Mouse (Mus musculus) left cerebral cortex, adult 18-20 months (tissue): ENCODE results near the gene Hivep3. TPM values are rescaled to one million over a fixed set of nuclear protein-coding genes. Genes with fewer than 3 reads are reported as not detected.

Experiments
- DNase-seq, 2 experiments: peaks; one replicate each; pipeline ENCODE4 v3.0.0; 2021 to 2022; ENCODE audit warnings: low spot score in 2 of 2, mixed read lengths in 1 of 2
- total RNA-seq, 2 experiments: library from RNA; stranded (reverse); gene quantifications; 2 replicates each; pipeline ENCODE4 v1.2.3; 2021

Hivep3 gene
- total RNA-seq, 2 experiments from 2014 or later, result 56.0 to 56.9 TPM

DNA sequence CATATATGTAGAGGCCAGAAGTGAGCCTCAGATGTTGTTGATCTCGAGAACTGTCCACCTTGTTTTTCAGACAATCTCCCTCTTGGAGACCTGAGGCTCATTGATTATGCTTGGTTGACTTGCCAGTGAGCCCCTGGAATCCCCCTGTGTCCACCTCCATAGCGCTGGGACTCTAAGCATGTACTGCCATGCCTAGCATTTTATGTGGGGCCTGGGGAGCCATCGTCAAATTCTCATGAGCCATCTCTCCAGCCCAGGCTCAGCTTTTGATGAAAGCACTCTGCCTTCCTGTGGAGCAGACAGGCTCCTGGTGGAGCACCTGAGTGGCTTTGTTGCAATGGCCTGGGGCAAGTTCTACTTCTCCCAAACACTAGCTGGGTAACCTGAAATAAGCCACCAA, 316.3 kb downstream of the Hivep3 start:
- no peak for DNase-seq

DNA sequence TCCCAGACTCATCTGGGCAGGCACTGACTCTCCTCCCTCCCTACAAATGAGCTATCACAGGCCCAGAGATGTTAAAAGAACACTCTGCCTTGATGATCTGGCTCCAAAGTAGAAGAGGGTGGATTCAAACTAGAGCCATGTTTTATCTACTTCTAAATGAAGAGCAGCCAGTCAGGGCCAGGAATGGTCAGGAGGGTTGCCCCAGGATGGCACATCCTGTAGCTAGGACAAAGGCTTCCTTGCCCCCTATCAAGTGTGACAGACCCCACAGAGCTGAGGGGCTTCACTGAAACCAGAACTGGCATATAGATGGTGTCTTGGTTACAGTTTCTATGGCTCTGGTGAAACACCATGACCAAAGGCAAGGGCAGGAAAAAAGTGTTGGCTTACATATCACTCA, 318.9 kb downstream of the Hivep3 start:
- DNase-seq, result no peak

DNA sequence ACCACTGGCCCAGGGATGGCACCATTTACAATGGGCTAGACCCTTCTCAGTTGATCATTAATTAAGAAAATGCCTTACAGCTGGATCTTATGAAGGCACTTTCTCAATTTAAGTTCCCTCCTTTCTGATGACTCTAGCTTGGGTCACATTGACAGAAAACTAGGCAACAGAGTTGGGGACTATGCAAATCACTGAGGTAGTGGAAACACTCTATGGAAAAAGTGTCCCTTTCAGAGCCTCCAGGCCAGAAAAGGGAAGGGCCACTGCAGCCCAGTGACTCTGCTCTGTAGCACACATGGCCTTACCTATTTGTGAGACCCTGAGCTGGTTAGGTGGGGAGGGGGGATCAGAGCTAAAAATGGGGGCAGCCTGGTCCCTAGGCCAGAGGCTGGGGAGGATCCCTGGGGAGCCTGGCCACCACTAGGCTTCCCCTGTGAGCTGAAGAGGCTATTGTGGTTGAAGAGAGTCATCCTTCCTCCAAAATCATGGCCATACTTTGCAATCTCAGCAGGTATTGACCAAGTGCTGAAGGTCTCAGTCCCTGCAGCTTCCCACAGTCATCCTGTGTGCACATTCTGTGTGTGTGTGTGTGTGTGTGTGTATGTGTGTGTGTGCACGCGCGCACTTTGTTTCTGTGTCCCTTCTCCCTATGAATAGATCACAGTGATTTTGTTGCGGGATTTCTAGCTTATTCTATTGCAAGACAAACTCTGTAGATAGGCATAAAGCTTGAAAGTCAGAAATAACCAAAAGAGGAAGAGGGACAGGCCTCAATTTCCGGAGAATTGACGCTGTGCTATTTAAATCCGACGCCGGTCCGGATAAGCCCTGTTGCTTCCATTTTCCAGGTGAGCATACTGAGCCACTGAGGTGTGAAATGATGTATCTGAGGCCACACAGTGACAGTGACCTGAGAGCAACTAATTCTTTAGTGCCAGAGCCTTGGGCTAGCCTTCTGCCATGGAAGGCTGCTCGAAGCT, 319.7 kb downstream of the Hivep3 start:
- DNase-seq, result no peak

DNA sequence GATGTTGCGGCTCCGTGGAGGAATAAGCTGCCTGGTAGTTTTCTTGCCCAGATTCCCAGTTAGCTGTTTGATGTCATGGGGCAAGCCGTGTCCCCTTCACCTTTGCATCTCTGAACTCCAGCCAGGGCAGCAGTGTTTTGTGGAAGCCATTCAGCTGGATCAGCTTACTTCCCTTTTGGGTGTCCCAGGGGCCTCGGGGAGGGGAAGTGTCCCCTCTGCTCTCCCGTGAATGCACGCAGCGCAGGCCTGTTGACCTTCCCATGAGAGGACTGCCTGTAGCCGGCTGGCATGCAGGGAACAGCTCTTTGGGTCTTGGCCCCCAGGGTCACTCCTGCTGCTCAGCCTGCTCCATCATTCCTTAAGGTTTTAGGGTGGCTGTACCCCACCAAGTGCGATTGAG, 320.6 kb downstream of the Hivep3 start:
- DNase-seq, result no peak

DNA sequence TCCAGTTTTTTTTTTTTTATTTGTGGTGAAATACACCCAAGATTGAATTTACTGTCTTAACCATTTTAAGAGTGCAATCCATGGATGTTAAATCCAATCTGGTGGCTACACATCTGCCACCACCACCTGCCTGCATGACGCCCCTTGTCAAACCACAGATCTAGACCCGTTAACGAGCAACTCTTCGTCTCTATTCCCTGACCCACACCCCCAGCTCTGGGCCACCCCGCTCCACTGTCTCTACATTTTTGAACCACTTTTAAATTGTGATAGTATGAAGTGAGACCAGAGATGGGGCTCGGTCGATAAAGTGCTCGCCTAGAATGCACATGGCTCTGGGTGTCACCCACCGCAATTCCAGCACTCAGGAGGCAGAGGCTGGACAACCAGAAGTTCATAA, 322.9 kb downstream of the Hivep3 start:
- DNase-seq, result no peak

DNA sequence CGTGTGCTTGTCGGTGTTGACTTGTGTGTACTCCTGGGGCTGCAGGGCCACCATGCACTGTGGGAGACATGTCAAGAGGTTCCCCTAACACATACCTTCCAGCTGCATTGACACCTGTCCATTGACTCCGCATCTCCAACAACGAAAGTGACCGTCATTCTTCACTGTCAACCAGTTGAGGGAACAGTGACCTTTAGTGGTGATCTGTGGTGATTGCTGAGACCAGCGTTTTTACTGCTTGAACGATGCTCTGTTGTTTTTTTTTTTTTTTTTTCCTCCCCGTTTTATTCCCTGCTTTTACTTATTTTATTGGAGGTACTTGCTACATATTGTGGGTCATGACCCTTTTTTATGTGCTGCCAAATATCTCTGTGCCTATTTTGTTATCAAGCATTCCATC, 323.9 kb downstream of the Hivep3 start:
- no peak for DNase-seq

DNA sequence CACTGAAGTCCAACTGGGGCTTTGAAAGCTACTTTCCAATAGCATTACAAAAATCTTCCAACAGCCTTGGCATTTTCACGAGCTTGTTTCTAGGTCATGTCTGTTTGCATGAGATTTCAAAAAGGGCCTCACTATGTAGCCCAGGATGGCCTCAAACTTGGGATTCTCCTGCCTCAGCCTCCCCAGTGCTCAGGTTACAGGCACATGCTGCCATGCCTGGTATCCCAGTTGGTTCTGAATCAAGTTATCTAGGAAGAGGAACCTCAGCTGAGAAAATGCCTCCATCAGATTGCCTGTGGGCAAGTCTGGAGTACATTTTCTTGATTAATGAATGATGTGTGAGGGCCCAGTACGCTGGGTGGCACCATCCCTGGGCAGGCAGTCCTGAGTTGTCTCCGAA, 324.6 kb downstream of the Hivep3 start:
- no peak for DNase-seq

DNA sequence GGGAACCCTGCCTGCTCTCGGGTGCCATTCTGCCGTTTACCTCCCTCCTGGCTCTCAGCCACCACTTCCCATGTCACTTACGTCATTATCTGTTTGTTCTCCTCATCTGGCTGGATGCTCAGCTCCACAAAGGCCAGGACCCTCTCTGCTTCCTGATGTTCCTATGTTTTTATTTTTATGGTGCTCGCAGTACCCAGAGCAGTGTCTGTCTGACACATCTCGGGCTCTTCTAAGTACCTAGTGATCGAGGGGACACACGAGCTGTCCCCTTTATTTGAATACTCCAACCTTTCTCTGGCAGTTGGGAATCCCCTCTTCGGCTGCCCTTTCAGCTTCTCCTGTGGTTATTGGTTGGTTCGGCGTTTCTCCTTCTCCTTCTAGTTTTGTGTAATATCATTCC, 325.2 kb downstream of the Hivep3 start:
- no peak for DNase-seq

DNA sequence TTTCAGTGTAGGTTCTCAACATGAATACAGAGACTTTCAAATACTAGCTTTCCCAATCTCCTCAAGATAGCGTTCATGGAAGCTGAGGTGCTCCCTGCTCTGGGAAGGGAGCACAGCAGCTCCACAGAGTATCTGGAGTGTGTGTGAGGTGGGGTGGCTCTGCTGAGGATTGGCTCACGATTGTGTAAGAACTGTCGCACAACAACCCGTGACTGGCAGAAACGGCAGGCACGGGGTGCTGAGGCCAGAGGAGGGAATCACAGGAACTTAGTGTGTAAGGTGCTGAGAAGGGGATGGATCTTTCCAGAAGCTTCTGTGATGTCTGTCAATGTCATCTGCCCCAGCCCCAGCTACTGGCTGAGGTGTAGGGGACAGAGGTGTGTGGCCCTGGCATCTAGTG, 328.1 kb downstream of the Hivep3 start:
- DNase-seq, result no peak

DNA sequence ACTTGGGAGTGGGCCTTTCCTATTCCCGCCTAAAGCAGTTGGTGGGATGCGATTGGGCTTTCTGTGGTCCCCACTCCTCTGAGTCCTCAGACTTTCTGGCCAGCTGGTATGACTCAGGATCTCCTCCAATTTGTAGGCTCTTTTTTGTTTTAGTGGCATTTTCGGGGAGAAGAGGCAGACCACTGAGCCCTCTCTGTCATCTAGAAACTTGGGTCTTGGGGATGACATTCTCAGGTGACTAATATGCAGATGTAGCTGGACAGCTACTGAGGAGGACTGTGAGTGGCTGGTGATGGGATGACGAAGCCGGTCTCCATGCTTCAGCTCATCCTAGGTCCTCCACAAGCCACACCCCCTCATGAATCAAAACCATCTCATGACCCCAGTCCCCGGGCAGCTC, 328.6 kb downstream of the Hivep3 start:
- DNase-seq, result no peak

DNA sequence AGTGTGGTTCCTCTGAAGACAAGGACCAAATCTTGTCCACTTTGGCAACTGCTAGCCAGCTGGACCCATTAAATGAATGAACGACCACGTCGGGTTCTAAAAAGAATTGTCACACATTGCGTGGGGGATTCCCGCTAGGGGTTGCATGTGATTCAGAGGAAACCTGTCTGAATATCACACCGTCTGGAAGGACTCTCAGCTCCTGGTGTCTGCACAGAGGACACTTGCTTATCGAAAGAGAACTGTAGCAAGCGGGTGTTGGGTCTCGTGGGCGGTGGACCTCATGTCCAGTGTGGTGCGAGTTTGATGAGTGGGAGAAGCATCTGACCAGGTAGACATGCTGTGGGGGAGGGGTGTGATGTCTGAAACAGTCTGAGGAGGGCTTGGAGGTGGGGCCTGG, 329.2 kb downstream of the Hivep3 start:
- no peak for DNase-seq

DNA sequence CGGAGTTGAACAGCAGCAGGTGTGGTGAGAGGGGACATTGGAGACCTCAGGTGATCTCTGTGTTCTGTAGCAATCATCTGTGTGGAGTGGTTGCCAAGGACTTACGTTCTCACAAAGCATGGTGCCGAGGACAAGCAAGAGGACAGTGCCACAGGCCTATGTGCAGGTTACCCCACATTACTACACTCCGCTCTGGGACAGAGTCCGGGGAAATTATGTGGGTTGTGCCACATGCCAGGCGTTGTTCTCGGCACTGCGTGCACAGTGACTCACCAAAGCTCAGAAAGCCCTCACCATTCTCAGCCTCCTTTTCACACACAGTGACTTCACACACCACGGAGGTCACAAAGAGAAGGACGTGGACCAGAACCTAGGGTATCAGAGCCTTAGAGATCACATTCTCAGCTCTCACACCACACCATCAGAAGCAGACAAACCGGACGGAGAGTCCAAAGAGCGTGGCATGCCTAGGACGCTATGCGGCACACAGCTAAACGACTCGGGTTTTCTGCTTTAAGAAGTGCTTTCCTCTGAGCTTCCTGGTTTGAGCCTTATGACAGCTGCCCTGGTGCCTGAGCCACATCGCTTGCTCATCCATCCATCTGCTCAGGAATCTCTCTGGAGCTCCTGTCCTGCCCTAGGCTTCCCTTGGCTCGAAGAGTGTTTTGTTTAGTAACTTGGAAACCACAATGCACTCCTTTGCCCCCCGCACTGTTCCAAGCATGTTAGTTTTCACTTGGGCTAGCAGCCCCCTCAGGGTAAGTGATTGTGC, 330.0 kb downstream of the Hivep3 start:
- DNase-seq, result peak; percentile 38 to 43

DNA sequence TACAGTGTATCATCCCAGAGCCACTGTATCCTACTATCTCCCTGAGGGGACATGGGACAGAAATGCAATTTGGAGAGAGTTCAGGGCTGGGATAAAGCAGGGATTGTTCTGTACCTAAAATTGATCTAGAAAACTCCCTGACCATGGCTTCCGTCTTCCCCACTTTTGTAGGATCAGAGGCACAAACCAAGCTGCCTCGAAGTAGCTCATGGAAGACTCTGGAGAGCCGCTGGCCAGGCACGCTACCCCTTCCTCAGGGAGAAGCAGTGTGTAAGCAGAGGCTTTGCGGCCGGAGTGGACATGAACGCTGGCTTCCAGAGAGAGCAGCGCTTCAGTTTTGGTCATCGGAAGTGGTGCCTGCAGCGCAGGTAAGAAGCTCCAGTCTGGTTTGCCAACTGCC, 331.1 kb downstream of the Hivep3 start, which contains the start of gene AL607142.1:
TSS of gene AL607142.1 (plus strand) at position 301 of the 400 bp plus-strand sequence.
- DNase-seq, result no peak

DNA sequence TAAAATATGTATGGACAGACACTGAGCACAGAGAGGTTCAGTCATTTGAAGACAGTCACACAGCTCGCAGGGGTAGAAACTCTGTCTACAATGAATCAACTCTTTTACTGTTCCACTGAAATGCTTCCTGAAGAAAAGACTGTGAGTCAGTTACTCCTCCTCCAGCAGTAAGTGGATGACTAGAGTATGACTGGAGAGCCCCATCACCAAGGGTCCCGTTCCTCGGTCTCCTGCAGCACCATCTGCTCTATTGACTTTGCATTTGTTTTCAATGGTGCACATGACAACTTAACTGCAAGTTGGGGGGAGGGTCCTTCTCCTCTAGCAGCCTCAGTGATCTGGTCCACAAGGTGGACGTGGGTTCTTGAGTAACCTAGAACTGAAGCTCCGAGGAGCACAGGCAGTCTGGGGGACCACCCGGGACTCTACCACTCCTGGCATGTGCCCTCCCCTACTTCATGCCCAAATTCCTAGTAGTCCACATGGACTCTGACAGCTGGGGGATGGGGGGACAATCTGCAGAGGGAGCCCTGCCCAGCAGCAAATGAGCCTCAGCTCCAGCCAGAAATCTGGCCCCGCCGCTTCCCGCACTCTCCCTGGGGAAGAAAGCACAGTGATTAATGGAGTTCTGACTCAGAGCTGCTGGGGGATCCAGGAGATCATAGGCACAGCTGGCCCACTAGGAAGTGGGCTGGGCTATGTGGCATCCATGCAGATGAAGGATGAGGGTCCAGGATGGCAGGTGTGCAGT, 333.4 kb downstream of the Hivep3 start:
- no peak for DNase-seq

DNA sequence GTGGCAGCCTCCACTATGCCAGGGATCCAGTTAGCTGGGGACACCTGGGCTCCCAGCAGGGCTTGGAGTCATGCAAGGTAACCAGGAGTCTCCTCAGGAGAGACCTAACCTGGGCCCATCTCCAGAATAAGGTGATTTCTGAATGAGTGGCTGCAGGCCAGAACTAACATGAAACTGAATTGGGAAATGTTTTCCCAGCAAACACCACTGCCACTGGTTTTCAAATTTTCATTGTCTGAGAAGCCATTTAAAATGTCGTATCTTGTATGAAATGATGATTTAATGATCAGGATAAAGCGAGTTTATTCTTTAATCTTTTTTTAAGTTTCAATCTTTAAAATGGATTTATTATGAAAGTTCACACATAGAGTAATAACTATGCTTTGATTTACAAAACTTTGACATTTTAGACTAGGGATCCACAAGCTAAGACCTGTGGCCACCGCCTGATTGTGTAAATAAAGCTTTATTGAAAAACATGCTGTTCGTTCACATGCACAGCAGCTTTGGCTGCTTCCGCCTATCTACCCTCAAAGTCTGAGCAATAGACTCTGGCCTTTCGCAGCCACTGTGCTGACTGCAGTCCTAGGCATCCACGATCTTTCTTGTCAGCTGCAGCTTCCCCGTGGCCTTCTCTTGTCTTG, 334.1 kb downstream of the Hivep3 start:
- DNase-seq, result no peak

DNA sequence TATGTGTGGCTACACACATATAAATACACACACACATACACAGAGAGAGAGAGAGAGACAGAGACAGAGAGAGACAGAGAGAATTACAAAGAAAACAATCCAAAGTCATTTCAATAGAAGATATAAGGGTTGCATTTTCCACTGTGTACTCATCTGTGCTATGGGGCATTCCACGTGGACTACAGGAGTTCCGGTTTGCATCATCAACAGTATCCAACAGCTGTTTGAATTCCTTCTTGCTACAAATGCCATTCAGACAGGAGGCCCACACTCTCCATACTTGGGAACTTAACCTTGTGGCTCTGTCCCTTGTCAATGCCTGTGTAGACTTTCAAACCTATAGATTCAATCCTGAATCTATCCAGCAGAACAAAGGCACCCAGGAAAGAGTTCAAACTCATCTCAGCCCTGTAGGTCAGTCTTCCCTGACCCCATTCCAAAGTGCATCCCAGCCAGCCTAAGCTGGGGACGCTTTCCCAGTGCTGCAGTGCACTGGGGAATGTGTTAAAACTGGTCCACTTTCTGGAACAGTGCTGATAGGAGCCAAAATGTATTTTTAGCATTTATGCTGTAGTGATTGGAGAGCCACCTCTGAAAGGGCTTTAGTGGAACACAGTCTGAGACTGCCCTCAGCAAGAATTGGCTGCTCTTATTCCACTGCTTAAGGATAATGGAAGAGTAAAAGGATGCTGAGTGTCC, 335.4 kb downstream of the Hivep3 start:
- no peak for DNase-seq

DNA sequence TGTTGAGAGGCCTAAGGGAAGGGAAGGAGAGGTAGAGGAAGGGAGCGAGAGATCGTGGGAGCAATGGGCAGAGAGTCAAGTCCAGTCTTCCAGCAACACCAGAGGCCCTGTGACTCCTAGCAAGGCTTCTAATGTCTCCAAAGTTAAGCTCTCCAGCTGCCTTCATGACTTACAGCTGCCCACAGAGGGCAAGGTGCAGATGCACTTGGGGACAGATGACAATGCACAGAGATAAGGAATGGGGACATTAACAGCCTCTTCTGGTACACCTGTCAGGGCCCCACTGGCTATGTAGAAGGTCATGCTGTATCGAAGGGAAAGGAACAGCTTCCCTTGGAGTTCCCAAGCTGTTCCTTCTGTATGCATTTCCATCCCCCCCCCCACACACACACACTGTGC, 336.0 kb downstream of the Hivep3 start:
- no peak for DNase-seq

DNA sequence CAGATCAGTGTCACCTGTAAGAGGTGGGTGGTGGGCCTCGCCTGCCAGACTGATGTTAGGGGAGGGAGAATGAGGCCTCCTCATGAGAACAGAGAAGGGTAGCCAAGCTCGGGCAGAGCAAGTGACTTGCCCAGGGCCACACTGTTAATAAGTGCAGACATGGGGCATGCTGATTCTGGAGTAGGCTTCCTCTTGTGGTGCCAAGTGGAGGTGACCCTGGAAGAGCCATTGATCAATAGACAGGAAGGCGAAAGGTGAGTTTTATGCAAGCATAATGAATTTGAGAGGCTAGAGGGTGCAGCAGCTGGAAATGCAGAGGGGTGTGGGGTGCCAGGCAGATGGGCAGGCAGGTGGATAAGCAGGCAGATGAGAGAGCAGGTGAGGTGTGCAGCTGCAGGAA, 337.8 kb downstream of the Hivep3 start:
- DNase-seq, result no peak

DNA sequence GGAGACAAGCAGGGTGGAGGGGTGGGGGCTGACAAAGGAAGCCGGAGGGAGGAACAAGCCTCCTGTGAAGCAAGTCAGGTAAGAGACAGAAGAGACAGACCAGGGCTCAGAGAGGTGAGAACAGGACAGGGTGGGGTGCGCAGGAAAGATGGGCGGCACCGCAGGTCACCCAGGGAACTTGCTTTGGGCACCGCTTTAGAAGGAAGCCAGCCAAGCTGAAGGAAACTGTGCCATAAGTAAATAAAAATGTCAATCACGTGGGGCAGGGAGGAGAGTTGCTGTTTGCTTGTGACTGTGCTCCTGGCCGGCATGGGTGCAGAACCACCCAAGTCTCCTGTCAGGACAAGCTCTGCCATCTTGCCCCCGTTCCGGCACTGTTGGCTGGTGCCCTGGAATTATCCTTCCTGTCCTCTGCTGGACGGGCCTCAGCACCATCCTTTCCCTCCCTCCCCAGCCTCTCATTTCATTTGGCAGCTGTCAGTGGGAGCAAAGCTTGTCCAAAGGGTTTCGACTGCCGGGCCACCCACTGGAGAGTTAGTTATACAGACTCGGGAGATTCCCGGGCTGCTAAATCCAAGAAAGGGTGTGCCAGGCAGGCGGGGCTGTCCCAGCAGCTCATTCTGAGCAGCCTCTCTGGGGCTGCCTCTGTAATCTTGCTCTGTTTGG, 338.4 kb downstream of the Hivep3 start:
- no peak for DNase-seq

DNA sequence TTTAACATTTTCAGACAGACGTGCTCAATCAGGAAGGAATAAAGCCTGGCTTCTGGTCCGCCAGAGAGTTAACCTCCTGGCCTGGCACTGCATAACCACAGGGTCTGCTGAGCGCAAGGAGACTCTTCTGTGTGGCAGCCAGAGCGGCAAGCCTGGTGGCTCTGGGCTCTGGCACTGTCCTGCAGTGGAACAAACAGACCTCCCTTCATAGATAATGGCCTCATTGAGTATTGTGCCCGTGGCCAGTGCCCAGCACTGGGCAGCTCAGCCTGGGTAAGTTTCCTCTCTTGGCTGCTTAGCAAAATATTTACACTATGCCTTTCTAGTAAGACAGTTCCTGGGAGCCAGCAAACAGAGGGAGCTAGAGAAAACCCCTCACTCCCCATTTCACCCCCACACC, 340.5 kb downstream of the Hivep3 start:
- no peak for DNase-seq
